Mouse (Mus musculus) left cerebral cortex, adult 8-10 months (tissue): Measurements from ENCODE around the gene Fbxo6. TPM values are rescaled to one million over a fixed set of nuclear protein-coding genes. Genes with fewer than 3 reads are reported as not detected.

ENCODE experiments used
- microRNA-seq, 2 experiments: library from miRNA; unstranded; fragments of <30 nt; microRNA quantifications; one replicate each; pipeline ENCODE4 v1.2.0; 2022
- total RNA-seq, 4 experiments: library from RNA; stranded (reverse); gene quantifications; 2 replicates each; pipeline ENCODE4 v1.2.4; 2022

Fbxo6 gene
- total RNA-seq, 4 experiments from 2014 or later: 30.7 to 39.0 (median 36.2) TPM

Small RNA genes lying within 50 kb of the gene (microRNA-seq; reads per million reads assigned to microRNA genes)
- gene Mir7022: 0.22 to 1.3 reads per million in 2 experiments

Other genes starting within 250 kb of the Fbxo6 start
- 100 to 1,000 TPM; 181 to 227 (median 209) TPM for gene Mfn2, start 247.4 kb downstream of the Fbxo6 start, total RNA-seq
- gene Plod1, start 215.4 kb downstream of the Fbxo6 start, total RNA-seq: 10 to 100 TPM; 12.1 to 16.3 (median 14.1) TPM
- 10 to 100 TPM; 26.2 to 28.7 (median 27.5) TPM for gene 2510039O18Rik, start 211.2 kb downstream of the Fbxo6 start, total RNA-seq
- gene Nppb, start 166.4 kb downstream of the Fbxo6 start, total RNA-seq: not detected
- under 1 TPM in 2 of 4 experiments, not detected in 2; 0.59 to 0.74 TPM for gene Nppa, start 151.4 kb downstream of the Fbxo6 start, total RNA-seq
- gene Clcn6, start 113.3 kb downstream of the Fbxo6 start, total RNA-seq: 10 to 100 TPM; 92.3 to 94.8 (median 93.8) TPM
- gene Mthfr, start 113.1 kb downstream of the Fbxo6 start, total RNA-seq: 10 to 100 TPM; 26.7 to 36.9 (median 31.1) TPM
- 10 to 100 TPM in 2 of 4 experiments, 1 to 10 TPM in 2; 9.1 to 13.5 (median 10.6) TPM for gene Agtrap, start 64.1 kb downstream of the Fbxo6 start, total RNA-seq
- gene Mad2l2, start 21.8 kb downstream of the Fbxo6 start, total RNA-seq: 10 to 100 TPM; 15.8 to 18.8 (median 16.4) TPM
- under 1 TPM; 0.23 to 0.38 (median 0.30) TPM for gene Draxin, start 21.4 kb downstream of the Fbxo6 start, total RNA-seq
- gene Fbxo44, start 8.3 kb upstream of the Fbxo6 start, total RNA-seq: 100 to 1,000 TPM; 142 to 153 (median 149) TPM
- gene Fbxo2, start 8.5 kb upstream of the Fbxo6 start, total RNA-seq: 100 to 1,000 TPM; 109 to 123 (median 113) TPM
- 10 to 100 TPM; 23.4 to 28.3 (median 26.2) TPM for gene Disp3, start 135.8 kb upstream of the Fbxo6 start, total RNA-seq